Mouse (Mus musculus): ENCODE measurements around the gene Neurod1.

Neurod1 gene

GRCm38 (mm10) chr2:79442906-79443305 lies 13.6 kb downstream of the Neurod1 start:
- DNase-seq = no peak

DNA sequence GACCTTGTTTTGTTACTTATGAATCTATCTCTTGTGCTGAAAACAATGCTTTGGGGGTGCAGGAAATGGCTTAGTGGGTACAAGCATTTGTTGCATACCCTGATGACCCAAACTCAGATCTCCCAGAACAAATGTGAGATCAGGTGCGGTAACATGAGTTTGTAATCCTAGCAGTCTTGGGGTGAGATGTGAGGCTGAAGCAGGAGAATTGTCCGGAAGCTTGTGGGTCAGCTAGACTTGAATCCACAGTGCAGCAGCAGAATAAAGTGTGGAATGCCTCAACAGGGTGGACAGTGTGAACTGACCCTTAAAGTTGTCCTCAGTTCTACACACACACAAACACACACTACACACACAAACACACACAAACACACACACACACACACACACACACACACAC lies 14.3 kb downstream of the Neurod1 start:
- no peak for DNase-seq

GRCm38 (mm10) chr2:79430061-79430460 lies 26.5 kb downstream of the Neurod1 start:
- no peak for DNase-seq

- DNase-seq = peak; percentile 46
These were observed 26.9 kb downstream of the Neurod1 start for GRCm38 (mm10) chr2:79429650-79430049.

DNA sequence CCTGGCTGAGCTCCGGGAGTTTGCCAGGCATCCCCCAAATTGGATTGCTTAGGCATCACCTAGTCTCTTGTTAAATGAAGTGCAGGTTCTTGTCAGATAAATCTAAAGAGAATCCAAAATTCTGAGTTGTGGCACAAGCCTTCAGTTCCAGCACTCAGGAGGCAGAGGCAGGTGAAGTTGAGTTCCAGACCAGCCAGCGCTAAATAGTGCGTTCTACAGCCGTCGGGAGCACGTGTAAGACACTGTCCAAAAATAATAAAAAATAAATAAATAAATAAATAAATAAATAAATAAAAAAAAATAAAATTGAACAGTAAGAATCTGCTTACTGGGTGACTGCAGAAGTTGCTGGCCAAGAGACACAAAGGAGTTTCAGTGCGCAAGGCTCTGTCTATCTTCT lies 27.4 kb downstream of the Neurod1 start:
- no peak for DNase-seq

- DNase-seq = peak; percentile 21
These were observed 27.9 kb downstream of the Neurod1 start for GRCm38 (mm10) chr2:79428569-79429104.

DNA sequence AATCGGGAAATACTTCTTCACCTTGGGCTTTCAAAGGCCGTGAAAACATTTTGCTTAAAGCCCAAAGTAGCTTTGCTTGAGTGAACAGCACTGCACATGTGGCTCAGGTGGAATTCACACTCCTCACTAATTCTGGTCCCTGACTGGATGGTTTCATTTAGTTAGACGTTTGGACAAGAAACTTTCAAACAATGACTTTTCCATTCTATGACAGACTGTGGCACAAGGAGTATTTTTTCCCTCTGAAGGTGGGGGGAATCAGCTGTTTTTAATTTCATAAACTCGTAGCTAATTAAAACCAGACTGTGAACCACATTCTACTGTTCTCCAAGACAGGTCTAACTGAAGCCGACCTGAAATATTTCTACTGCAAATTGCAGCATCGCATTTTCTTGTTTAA lies 28.5 kb downstream of the Neurod1 start:
- DNase-seq = no peak

GRCm38 (mm10) chr2:79421696-79422095 lies 34.9 kb downstream of the Neurod1 start:
- DNase-seq = no peak

- DNase-seq = no peak
These were observed 42.0 kb downstream of the Neurod1 start for GRCm38 (mm10) chr2:79414505-79414904.

DNA sequence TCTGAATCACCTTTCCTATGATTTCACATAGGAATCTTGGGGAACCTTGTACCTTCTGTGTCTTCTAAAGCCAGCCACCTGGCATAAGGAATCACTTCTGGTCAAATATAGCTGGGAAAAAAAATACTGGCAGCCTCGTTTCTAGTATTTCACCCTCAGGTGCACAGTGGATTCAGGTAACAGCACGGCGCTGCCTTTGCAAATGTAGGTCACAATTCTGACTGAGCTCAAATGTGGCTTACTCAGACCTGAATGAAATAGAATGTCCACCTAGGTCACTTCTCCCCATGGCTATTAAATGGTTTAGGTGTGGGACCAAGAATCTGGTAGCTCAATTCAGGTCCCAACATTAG lies 45.7 kb downstream of the Neurod1 start:
- DNase-seq = no peak

- DNase-seq = no peak
These were observed 46.2 kb downstream of the Neurod1 start for GRCm38 (mm10) chr2:79410247-79410902.

GRCm38 (mm10) chr2:79405661-79406405 lies 50.7 kb downstream of the Neurod1 start:
- no peak for DNase-seq

Data from lung, postnatal 36 days (tissue).